Comparison of ENCODE assay signal across 18 mouse cellular contexts in the genomic region with DNA sequence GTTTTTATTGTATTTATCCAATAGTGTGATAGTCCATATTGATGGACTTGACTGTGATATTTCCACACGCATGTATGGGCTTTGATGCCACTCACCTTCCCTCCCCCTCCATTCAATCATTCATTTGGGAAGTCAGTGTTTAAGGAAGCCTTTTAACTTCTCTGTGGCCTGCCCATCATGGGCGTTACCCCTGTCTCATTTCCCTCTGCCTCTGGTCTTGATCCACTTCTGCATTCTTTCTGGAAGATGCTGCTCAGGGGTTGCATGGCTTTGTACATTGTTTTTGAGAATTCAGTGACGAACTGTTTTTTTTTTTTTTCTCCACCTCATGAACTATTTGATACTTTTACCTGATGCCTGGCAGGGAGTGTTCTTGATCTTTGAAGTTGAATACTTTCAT. TPM values are rescaled to one million over a fixed set of nuclear protein-coding genes. Genes with fewer than 3 reads are reported as not detected.
"Had no signal": no experiment of that assay in that cellular context is flagged by ENCODE, and none has a peak within 500 bp of the region (broad histone marks: within the 10 kb centered on the region; RNA-seq: fewer than 3 reads in every experiment).

No protein-coding gene starts in this region.

- H3K9me3 ChIP-seq: midbrain, embryonic 10.5 days; midbrain, embryonic 12.5 days; neural tube, embryonic 12.5 days; stomach, embryonic 15.5 days had no signal

- DNase-seq: lung, adult 18-20 months; lung, embryonic 14.5 days; lung, postnatal 10 days; midbrain, embryonic 14.5 days; right cerebral cortex, postnatal 14 days; thymus, adult 2 months; thymus, postnatal 25 days; thymus, postnatal 4 days had no signal

- H3K36me3 ChIP-seq: midbrain, embryonic 10.5 days; midbrain, embryonic 12.5 days; neural tube, embryonic 12.5 days; stomach, embryonic 15.5 days had no signal

- H3K4me1 ChIP-seq: midbrain, embryonic 10.5 days; midbrain, embryonic 12.5 days; neural tube, embryonic 12.5 days; stomach, embryonic 15.5 days had no signal

- H3K27ac ChIP-seq: liver, embryonic 14.5 days; midbrain, embryonic 10.5 days; midbrain, embryonic 12.5 days; neural tube, embryonic 12.5 days; stomach, embryonic 15.5 days; stomach, postnatal 0 days had no signal

- H3K27me3 ChIP-seq: midbrain, embryonic 12.5 days; neural tube, embryonic 12.5 days; stomach, embryonic 15.5 days had no signal

- H3K4me3 ChIP-seq: midbrain, embryonic 10.5 days; midbrain, embryonic 12.5 days; neural tube, embryonic 12.5 days; stomach, embryonic 15.5 days had no signal

RNA-seq across cellular contexts. Expression of gene Ano2, which starts 38.9 kb away (rescaled TPM):
- total RNA-seq: megakaryocyte-erythroid progenitor cell, adult 5-6 weeks; neutrophil, adult 5-6 weeks had no signal
- polyA plus RNA-seq: liver, embryonic 16.5 days; spleen, adult 2 months had no signal
